28 mouse cellular contexts compared by ENCODE assay signal in genomic region chr11:115522703-115523102, GRCm38 (mm10).
"Had no signal": no experiment of that assay in that cellular context is flagged by ENCODE, and none has a peak within 500 bp of the region (broad histone marks: within the 10 kb centered on the region; RNA-seq: fewer than 3 reads in every experiment).

No protein-coding gene starts in this region.

- H3K27me3 ChIP-seq: limb, embryonic 12.5 days; limb, embryonic 13.5 days; limb, embryonic 15.5 days; liver, embryonic 12.5 days; liver, embryonic 13.5 days; liver, embryonic 15.5 days; lung, embryonic 15.5 days; megakaryocyte, embryonic 14.5 days; midbrain, embryonic 12.5 days; midbrain, embryonic 13.5 days; midbrain, embryonic 15.5 days; neural tube, embryonic 12.5 days had no signal

- DNase-seq: left cerebral cortex, postnatal 4 days; liver; liver, embryonic 13.5 days; liver, postnatal 0 days; lung, adult 18-20 months; lung, adult 2 months; lung, embryonic 14.5 days; lung, postnatal 10 days; lung, postnatal 14 days; lung, postnatal 36 days; lung, postnatal 4 days; midbrain, embryonic 14.5 days had no signal

- H3K9ac ChIP-seq: limb, embryonic 12.5 days; limb, embryonic 13.5 days; limb, embryonic 15.5 days; liver, embryonic 12.5 days; liver, embryonic 13.5 days; liver, embryonic 14.5 days; liver, embryonic 15.5 days; liver, postnatal 0 days; lung, embryonic 14.5 days; lung, embryonic 15.5 days; midbrain, embryonic 12.5 days; midbrain, embryonic 13.5 days; midbrain, embryonic 15.5 days; neural tube, embryonic 12.5 days had no signal

- H3K9me3 ChIP-seq: limb, embryonic 10.5 days; limb, embryonic 12.5 days; limb, embryonic 13.5 days; limb, embryonic 15.5 days; liver, embryonic 12.5 days; liver, embryonic 13.5 days; liver, embryonic 15.5 days; lung, embryonic 15.5 days; megakaryocyte, embryonic 14.5 days; midbrain, embryonic 10.5 days; midbrain, embryonic 12.5 days; midbrain, embryonic 13.5 days; midbrain, embryonic 15.5 days; neural tube, embryonic 12.5 days had no signal

- H3K27ac ChIP-seq: limb, embryonic 10.5 days; limb, embryonic 12.5 days; limb, embryonic 13.5 days; limb, embryonic 15.5 days; liver, embryonic 12.5 days; liver, embryonic 13.5 days; liver, embryonic 14.5 days; liver, embryonic 15.5 days; lung, embryonic 15.5 days; macrophage; midbrain, embryonic 10.5 days; midbrain, embryonic 12.5 days; midbrain, embryonic 13.5 days; midbrain, embryonic 15.5 days; neural tube, embryonic 12.5 days had no signal

- H3K4me1 ChIP-seq: limb, embryonic 10.5 days; limb, embryonic 12.5 days; limb, embryonic 13.5 days; limb, embryonic 15.5 days; lung, embryonic 15.5 days; midbrain, embryonic 10.5 days; midbrain, embryonic 12.5 days; midbrain, embryonic 13.5 days; midbrain, embryonic 15.5 days; neural tube, embryonic 12.5 days had no signal

- H3K4me3 ChIP-seq: limb, embryonic 10.5 days; limb, embryonic 12.5 days; limb, embryonic 13.5 days; limb, embryonic 15.5 days; liver, embryonic 12.5 days; liver, embryonic 13.5 days; liver, embryonic 15.5 days; lung, embryonic 15.5 days; megakaryocyte, embryonic 14.5 days; midbrain, embryonic 10.5 days; midbrain, embryonic 12.5 days; midbrain, embryonic 13.5 days; midbrain, embryonic 15.5 days; myocyte; neural tube, embryonic 12.5 days had no signal
